Mouse (Mus musculus): ENCODE measurements around the gene Ywhab.

DNA sequence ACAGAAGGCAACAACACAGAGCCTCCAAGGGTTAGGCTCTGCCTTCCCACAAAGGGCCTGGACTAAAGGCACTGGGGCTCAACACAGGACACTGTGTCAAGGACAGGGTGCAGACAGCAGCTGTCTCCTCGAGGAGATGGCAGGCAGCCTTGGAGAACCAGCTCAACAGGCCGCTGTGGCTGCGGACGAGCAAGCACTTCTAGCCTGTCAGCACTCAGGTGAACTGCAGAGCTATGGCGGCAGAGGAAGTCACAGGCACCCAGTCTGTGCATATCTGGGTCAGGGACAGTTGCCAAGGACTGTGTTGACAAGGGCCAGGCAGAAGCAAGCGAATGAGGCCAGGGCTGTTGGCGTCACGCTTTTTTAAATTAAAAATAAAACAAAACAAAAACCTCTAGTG, 59.0 kb downstream of the Ywhab start:
- no peak for TF ChIP-seq POLR2AphosphoS2 (IDR thresholded peaks at IDR 0.05; ENCODE audit: insufficient read length, low read depth)
- no peak for TF ChIP-seq REST (IDR thresholded peaks at IDR 0.05; ENCODE audit: insufficient read depth, insufficient read length)
- TF ChIP-seq MYOD1 (IDR thresholded peaks at IDR 0.05; ENCODE audit: control insufficient read depth in 1 of 3, insufficient read length in 2 of 3, low read depth in 2 of 3) = peak in 1 of 3 experiments; percentile 17
- no peak for TF ChIP-seq POLR2A (IDR thresholded peaks at IDR 0.05; ENCODE audit: insufficient read length, low read depth)
- no peak for TF ChIP-seq MAX (IDR thresholded peaks at IDR 0.05; ENCODE audit: low read depth)
- no peak for TF ChIP-seq USF1 (IDR thresholded peaks at IDR 0.05; ENCODE audit: low read depth)
- no peak for TF ChIP-seq TCF3 (IDR thresholded peaks at IDR 0.05; ENCODE audit: insufficient read length, low read depth)
- TF ChIP-seq TCF12 (IDR thresholded peaks at IDR 0.05; ENCODE audit: insufficient read depth, poor library complexity, severe bottlenecking) = no peak
- TF ChIP-seq CEBPB (IDR thresholded peaks at IDR 0.05; ENCODE audit: insufficient read depth, poor library complexity, severe bottlenecking) = no peak
- no peak for TF ChIP-seq E2F4 (IDR thresholded peaks at IDR 0.05; ENCODE audit: insufficient read depth)

Data from myocyte (in vitro differentiated cells).